Mouse (Mus musculus): ENCODE measurements around the gene Fbxl15.

GRCm38 (mm10) chr19:46350168-46350932 is 22.4 kb downstream of the Fbxl15 start, which contains the start of gene 2310034G01Rik:
- TF ChIP-seq POLR2A (IDR thresholded peaks at IDR 0.05; ENCODE audit: borderline replicate concordance, extremely low read depth, insufficient read depth, insufficient read length, poor library complexity, severe bottlenecking) = no peak
- no peak for TF ChIP-seq CTCF (IDR thresholded peaks at IDR 0.05; ENCODE audit: borderline replicate concordance, extremely low read depth, insufficient read depth, insufficient read length)
